Mouse (Mus musculus): ENCODE data around the gene Fam20a. TPM values are rescaled to one million over a fixed set of nuclear protein-coding genes. Genes with fewer than 3 reads are reported as not detected.
"Not testable (repeated sequence)": the region's sequence is repeated elsewhere in the genome, so short reads cannot be mapped to it uniquely, and the experiment has no call there.

Gene Fam20a
- polyA plus RNA-seq, 1 experiment from 2014 or later = 3.0 TPM

- not testable (repeated sequence) for H3K36me3 ChIP-seq (ENCODE audit: control insufficient read depth, insufficient read depth, low read length); H3K4me1 ChIP-seq (replicated peaks; ENCODE audit: control insufficient read depth, insufficient read depth, low read length); H3K27ac ChIP-seq (ENCODE audit: low read depth, low read length); ATAC-seq (ENCODE audit: low FRiP score); H3K27me3 ChIP-seq (ENCODE audit: control insufficient read depth, insufficient read depth, low read length); H3K9me3 ChIP-seq (ENCODE audit: control insufficient read depth, low read length); H3K9ac ChIP-seq (ENCODE audit: low read depth, low read length); H3K4me3 ChIP-seq (ENCODE audit: low read depth, low read length); H3K4me2 ChIP-seq (replicated peaks; ENCODE audit: low read depth, low read length); DNase-seq (ENCODE audit: low spot score)
- 95% methylated on average over 8 of the region's 8 CpGs for WGBS
These were observed 61.6 kb downstream of the Fam20a start for GRCm38 (mm10) chr11:109660526-109660925.

- H3K36me3 ChIP-seq (ENCODE audit: control insufficient read depth, insufficient read depth, low read length) = peaks cover 2% of the 10 kb centered on the region; the same call in 1 of the 2 replicates
These were observed 65.8 kb downstream of the Fam20a start for GRCm38 (mm10) chr11:109656232-109656631.

GRCm38 (mm10) chr11:109654581-109654980 is 67.5 kb downstream of the Fam20a start:
- H3K27me3 ChIP-seq (ENCODE audit: control insufficient read depth, insufficient read depth, low read length) = no peaks in the 10 kb centered on the region
- no peak for DNase-seq (ENCODE audit: low spot score)
- no peak overlapping the region for H3K27ac ChIP-seq (ENCODE audit: low read depth, low read length)
- ATAC-seq (ENCODE audit: low FRiP score) = no peak
- no peak overlapping the region for H3K9ac ChIP-seq (ENCODE audit: low read depth, low read length)
- no peaks in the 10 kb centered on the region for H3K9me3 ChIP-seq (ENCODE audit: control insufficient read depth, low read length)
- WGBS = 92% methylated on average over 6 of the region's 6 CpGs
- no peak overlapping the region for H3K4me3 ChIP-seq (ENCODE audit: low read depth, low read length)
- no peak overlapping the region for H3K4me2 ChIP-seq (replicated peaks; ENCODE audit: low read depth, low read length)
- peaks cover 4% of the 10 kb centered on the region; the same call in 1 of the 2 replicates for H3K4me1 ChIP-seq (replicated peaks; ENCODE audit: control insufficient read depth, insufficient read depth, low read length)
- peaks cover 2% of the 10 kb centered on the region; the same call in 1 of the 2 replicates for H3K36me3 ChIP-seq (ENCODE audit: control insufficient read depth, insufficient read depth, low read length)

More at GRCm38 (mm10) chr11:109656232-109656631, 65.8 kb downstream of the Fam20a start:
- no peak overlapping the region for H3K27ac ChIP-seq (ENCODE audit: low read depth, low read length)
- ATAC-seq (ENCODE audit: low FRiP score) (no peak), DNase-seq (ENCODE audit: low spot score) (no peak)
- H3K27me3 ChIP-seq (ENCODE audit: control insufficient read depth, insufficient read depth, low read length) = no peaks in the 10 kb centered on the region
- H3K9me3 ChIP-seq (ENCODE audit: control insufficient read depth, low read length) = no peaks in the 10 kb centered on the region
- no peak overlapping the region for H3K4me3 ChIP-seq (ENCODE audit: low read depth, low read length)
- no peak overlapping the region for H3K9ac ChIP-seq (ENCODE audit: low read depth, low read length)
- H3K4me1 ChIP-seq (replicated peaks; ENCODE audit: control insufficient read depth, insufficient read depth, low read length) = peaks cover 4% of the 10 kb centered on the region; the same call in 1 of the 2 replicates
- 93% methylated on average over 7 of the region's 7 CpGs for WGBS
- H3K4me2 ChIP-seq (replicated peaks; ENCODE audit: low read depth, low read length) = no peak overlapping the region

- Histone ChIP-seq H3K4me3 (ENCODE audit: low read depth, low read length) (no peak overlapping the region), H3K9ac (ENCODE audit: low read depth, low read length) (0 out of 2 replicates have a peak overlapping the region, but pooled peaks have one; percentile 11), H3K4me2 (replicated peaks; ENCODE audit: low read depth, low read length) (no peak overlapping the region; the same call in 1 of the 2 replicates), H3K9me3 (ENCODE audit: control insufficient read depth, low read length) (no peaks in the 10 kb centered on the region), H3K4me1 (replicated peaks; ENCODE audit: control insufficient read depth, insufficient read depth, low read length) (peaks cover 4% of the 10 kb centered on the region; the same call in 1 of the 2 replicates), H3K36me3 (ENCODE audit: control insufficient read depth, insufficient read depth, low read length) (peaks cover 2% of the 10 kb centered on the region; the same call in 1 of the 2 replicates), H3K27me3 (ENCODE audit: control insufficient read depth, insufficient read depth, low read length) (no peaks in the 10 kb centered on the region), H3K27ac (ENCODE audit: low read depth, low read length) (no peak overlapping the region)
- ATAC-seq (ENCODE audit: low FRiP score) (no peak), DNase-seq (ENCODE audit: low spot score) (no peak)
- 73% methylated on average over 8 of the region's 8 CpGs for WGBS
These were observed 68.9 kb downstream of the Fam20a start for GRCm38 (mm10) chr11:109653201-109653600.

- Histone ChIP-seq H3K27me3 (ENCODE audit: control insufficient read depth, insufficient read depth, low read length) (no peaks in the 10 kb centered on the region), H3K4me2 (replicated peaks; ENCODE audit: low read depth, low read length) (peak overlapping the region; percentile 74), H3K27ac (ENCODE audit: low read depth, low read length) (no peak overlapping the region), H3K9ac (ENCODE audit: low read depth, low read length) (no peak overlapping the region), H3K36me3 (ENCODE audit: control insufficient read depth, insufficient read depth, low read length) (peaks cover 2% of the 10 kb centered on the region; the same call in 1 of the 2 replicates), H3K9me3 (ENCODE audit: control insufficient read depth, low read length) (no peaks in the 10 kb centered on the region), H3K4me1 (replicated peaks; ENCODE audit: control insufficient read depth, insufficient read depth, low read length) (peaks cover 4% of the 10 kb centered on the region; the same call in 1 of the 2 replicates), H3K4me3 (ENCODE audit: low read depth, low read length) (peak overlapping the region; percentile 99)
- DNase-seq (ENCODE audit: low spot score) = no peak
- WGBS = 74% methylated on average over 6 of the region's 6 CpGs
- ATAC-seq (ENCODE audit: low FRiP score) = no peak
These were observed 69.6 kb downstream of the Fam20a start for GRCm38 (mm10) chr11:109652505-109652904.

GRCm38 (mm10) chr11:109651566-109652024 is 70.5 kb downstream of the Fam20a start:
- peak overlapping the region; percentile 96 for H3K9ac ChIP-seq (ENCODE audit: low read depth, low read length)
- H3K27me3 ChIP-seq (ENCODE audit: control insufficient read depth, insufficient read depth, low read length) = no peaks in the 10 kb centered on the region
- H3K36me3 ChIP-seq (ENCODE audit: control insufficient read depth, insufficient read depth, low read length) = peaks cover 2% of the 10 kb centered on the region; the same call in 1 of the 2 replicates
- peak overlapping the region; percentile 74 for H3K4me2 ChIP-seq (replicated peaks; ENCODE audit: low read depth, low read length)
- H3K4me1 ChIP-seq (replicated peaks; ENCODE audit: control insufficient read depth, insufficient read depth, low read length) = peaks cover 4% of the 10 kb centered on the region; the same call in 1 of the 2 replicates
- under 1% methylated on average over 21 of the region's 21 CpGs for WGBS
- H3K27ac ChIP-seq (ENCODE audit: low read depth, low read length) = peak overlapping the region; percentile 87
- H3K4me3 ChIP-seq (ENCODE audit: low read depth, low read length) = peak overlapping the region; percentile 99
- ATAC-seq (ENCODE audit: low FRiP score) (peak; percentile 7; the same call in 1 of the 2 replicates), DNase-seq (ENCODE audit: low spot score) (peak; percentile 49)
- H3K9me3 ChIP-seq (ENCODE audit: control insufficient read depth, low read length) = no peaks in the 10 kb centered on the region

GRCm38 (mm10) chr11:109650788-109651565 is 71.1 kb downstream of the Fam20a start:
- H3K27me3 ChIP-seq (ENCODE audit: control insufficient read depth, insufficient read depth, low read length) = no peaks in the 10 kb centered on the region
- peak; percentile 96 for ATAC-seq (ENCODE audit: low FRiP score)
- under 1% methylated on average over 60 of the region's 90 CpGs for WGBS

GRCm38 (mm10) chr11:109649975-109650701 is 71.9 kb downstream of the Fam20a start:
- Histone ChIP-seq H3K9ac (ENCODE audit: low read depth, low read length) (peak overlapping the region; percentile 96), H3K4me3 (ENCODE audit: low read depth, low read length) (peak overlapping the region; percentile 99), H3K27ac (ENCODE audit: low read depth, low read length) (peak overlapping the region; percentile 87), H3K9me3 (ENCODE audit: control insufficient read depth, low read length) (no peaks in the 10 kb centered on the region), H3K4me1 (replicated peaks; ENCODE audit: control insufficient read depth, insufficient read depth, low read length) (peaks cover 4% of the 10 kb centered on the region; the same call in 1 of the 2 replicates), H3K36me3 (ENCODE audit: control insufficient read depth, insufficient read depth, low read length) (no peaks in the 10 kb centered on the region), H3K27me3 (ENCODE audit: control insufficient read depth, insufficient read depth, low read length) (no peaks in the 10 kb centered on the region), H3K4me2 (replicated peaks; ENCODE audit: low read depth, low read length) (peak overlapping the region; percentile 80)
- ATAC-seq (ENCODE audit: low FRiP score) = peak; percentile 84
- peak; percentile 82 for DNase-seq (ENCODE audit: low spot score)
- WGBS = 2% methylated on average over 31 of the region's 31 CpGs

More at GRCm38 (mm10) chr11:109650788-109651565, 71.1 kb downstream of the Fam20a start:
- no peaks in the 10 kb centered on the region for H3K36me3 ChIP-seq (ENCODE audit: control insufficient read depth, insufficient read depth, low read length)
- peak overlapping the region; percentile 80 for H3K4me2 ChIP-seq (replicated peaks; ENCODE audit: low read depth, low read length)
- peak overlapping the region; percentile 87 for H3K27ac ChIP-seq (ENCODE audit: low read depth, low read length)
- H3K9ac ChIP-seq (ENCODE audit: low read depth, low read length) = peak overlapping the region; percentile 96
- DNase-seq (ENCODE audit: low spot score) = peak; percentile 98
- H3K9me3 ChIP-seq (ENCODE audit: control insufficient read depth, low read length) = no peaks in the 10 kb centered on the region
- H3K4me3 ChIP-seq (ENCODE audit: low read depth, low read length) = peak overlapping the region; percentile 99
- H3K4me1 ChIP-seq (replicated peaks; ENCODE audit: control insufficient read depth, insufficient read depth, low read length) = peaks cover 4% of the 10 kb centered on the region; the same call in 1 of the 2 replicates
